Mouse (Mus musculus) 3134 (cell line): ENCODE measurements around the gene Fbxo6.

Source experiments
- DNase-seq: peaks from one replicate; pipeline ENCODE4 v3.0.0-alpha.2; 2011; ENCODE audit warnings: low spot score; ENCODE audit not compliant: insufficient read length; ENCODE audit errors: extremely low read depth

Gene Fbxo6

DNA sequence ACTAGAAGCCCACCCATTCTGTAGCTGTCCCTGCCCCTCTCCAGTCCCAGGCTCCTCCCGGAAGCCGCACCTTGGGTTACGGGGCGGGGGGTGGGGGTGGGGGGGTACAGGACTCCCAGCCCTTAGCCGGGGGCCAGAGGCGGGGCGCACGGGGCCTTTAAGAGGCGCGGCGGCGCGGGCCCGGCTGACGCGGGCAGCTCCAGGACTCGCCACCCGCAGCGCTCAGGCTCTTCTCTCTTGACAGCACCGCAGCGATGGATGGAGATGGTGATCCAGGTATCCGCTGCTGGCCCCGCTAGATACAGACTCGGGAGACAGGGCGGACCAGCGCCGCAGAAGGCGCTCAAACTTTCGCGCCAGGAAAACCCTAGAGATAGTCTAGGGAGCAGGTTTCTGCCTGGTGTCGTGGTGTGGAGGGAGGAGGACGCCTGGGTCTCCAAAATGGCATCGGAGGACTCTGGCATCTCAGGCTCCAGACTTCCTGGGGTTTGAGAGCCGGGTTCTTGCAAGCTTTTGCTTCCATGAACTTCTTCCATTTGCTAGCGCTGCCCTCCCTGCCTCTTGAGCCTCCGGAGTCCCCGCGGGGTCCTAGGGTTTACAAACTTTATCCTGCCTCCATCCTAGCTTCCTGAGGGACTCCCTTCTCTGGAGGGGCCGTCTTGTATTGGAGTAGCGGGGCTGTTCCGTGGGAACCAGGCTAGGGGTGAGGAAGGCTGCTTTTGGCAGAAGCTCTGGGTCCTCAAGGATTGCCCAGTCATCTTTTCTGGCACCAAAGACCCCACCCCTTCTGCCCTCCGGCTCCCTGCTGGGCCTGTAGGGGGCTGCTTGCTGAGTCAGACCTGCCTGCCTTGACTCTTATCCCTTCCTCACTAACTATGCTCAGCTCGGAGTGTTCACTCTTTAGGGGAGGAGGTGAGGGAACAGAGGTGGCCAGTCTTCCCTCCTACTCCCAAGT, 8.8 kb upstream of the Fbxo6 start, which contains the start of the genes Fbxo44 and Fbxo2:
TSS of gene Fbxo44 (minus strand) at position 47 of the 955 bp plus-strand sequence.
TSS of gene Fbxo2 (plus strand) at position 186 of the 955 bp plus-strand sequence.
- DNase-seq = no peak

DNA sequence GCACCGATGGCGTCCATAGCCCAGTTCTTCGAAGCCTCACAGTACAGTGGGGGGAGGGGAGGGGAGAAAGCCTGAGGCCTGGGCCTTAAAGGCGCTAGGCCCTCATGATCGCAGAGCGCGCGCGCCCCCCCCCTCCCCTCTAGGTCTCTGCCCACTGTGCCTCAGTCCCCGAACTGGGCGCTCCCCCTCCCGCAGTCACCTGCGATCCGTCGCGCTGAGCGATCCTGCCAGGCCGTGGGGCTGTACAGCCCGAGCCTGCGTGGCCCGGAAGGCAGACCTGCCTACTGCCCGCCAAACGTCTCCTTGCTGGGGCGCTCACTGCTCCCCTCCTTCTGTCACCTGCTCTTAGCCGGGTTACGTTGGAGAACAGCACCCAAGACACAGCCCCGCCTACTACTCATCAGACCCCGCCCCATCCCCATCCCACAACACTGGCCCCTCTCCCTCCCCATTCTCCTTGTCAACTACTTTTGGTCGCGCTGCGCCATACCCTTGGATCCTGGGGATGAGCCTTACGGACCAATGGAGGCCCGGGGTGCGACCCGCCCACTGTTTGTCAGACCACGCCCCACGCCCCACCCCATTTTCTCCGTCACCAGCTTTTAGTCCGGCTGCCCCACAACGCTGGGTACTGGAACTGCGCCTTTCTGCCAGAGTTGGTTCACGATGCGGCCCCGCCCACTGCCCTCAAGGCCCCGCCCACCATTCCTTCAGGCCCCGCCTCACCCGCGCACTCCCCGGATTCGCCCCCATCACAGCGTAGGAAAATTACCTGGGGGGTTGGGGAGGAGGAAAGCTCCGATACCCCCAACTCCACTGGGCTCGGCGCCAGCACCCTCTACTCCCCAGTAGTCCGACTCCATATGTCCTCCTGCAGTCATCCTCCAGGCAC, 7.8 kb upstream of the Fbxo6 start:
- DNase-seq = peak; percentile 93

DNA sequence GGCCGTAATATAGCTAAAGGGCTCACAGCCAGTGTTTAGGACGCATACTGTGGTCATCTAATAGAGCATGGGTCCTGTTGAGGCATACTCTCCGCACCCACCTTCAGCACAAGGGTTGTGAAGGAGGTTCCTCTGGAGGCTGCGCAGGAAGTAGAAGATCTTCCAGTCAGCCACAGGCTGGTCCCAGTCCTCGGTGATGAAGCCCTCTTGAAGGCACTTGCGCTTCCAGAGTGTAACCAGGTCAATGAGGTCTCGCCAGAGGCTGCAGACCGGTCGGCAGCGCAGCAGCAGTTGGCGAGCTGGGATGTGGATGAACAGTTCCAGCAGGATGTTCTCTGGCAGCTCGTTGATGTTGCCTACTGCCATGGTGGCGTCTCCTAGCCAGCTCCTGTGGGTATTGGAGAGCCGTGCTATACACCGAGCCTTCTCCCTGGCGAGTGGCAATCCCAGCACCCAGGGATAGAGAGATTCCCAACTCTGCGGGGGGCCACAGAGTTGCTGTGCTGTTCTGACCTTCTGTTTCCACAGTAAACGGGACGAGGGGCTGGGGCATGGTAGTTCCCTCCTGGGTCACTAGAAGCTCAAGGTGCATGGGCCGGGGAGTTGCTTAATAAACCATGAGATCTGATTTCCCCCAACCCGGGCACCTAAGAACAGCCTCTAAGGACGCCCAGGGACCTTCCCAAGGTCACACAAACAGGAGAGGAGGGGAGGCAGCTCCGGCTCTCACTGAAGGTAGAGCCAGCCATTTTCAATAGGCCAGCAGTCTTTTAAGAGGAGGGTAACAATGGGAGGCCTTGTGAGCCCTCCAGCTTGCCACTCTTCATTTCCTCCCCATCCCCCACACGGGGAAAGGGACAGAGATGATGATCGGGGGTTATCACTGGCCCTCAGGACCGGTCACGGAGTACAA, 6.8 kb upstream of the Fbxo6 start:
- no peak for DNase-seq

DNA sequence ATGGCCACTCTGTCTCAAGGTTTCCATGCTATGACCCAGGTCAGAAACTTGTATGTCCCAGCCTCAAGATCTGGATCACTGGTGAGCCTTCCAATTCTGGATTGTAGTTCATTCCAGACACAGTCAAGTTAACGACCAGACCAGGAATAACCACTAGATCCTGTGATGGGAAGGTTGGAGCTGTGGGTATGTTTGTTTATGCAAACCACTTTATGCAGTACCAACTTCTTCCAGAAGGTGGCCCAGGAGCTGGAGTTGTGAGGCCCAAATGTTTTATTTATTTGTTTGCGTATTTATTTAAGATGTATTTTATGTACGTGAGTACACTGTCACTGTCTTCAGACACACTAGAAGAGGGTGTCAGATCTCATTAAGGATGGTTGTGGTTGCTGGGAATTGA, 3.0 kb upstream of the Fbxo6 start:
- no peak for DNase-seq

DNA sequence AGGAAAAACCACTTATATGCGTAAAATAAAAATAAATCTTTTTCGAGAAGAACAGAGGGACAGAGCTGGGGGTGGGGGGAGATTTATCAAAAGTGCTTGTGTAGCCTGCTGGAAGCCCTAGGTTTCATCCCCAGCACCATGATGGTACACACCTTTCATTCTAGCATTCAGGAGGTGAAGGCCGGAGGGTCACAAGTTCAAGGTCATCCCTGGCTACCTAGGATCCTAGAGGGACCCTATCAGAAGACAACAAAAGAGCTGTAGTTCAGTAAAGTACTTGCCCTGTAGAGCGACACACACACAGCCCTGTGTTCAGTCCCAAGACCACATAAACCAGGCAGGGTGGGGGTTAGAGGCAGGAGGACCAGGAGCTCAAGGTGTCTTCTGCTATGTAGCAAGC, 2.1 kb upstream of the Fbxo6 start:
- no peak for DNase-seq

DNA sequence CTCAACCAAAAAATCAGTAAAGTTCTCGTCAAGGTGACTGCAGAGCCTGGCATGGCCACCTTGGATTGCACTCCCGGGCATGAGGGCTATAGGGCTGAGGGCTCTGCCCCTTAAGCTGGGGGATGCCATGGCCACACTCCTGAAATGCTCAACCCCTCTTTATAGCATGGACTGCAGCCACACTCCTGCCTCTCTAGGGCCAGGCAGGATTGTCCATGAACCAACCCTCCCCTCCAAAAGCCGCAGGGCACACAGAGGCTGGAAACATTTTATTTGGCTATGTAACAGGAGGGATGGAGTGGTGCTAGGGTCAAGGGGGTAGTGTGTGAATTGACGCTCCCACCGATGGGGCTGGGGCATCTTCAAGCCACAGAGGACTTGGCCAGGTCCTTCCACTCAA, 607 bp upstream of the Fbxo6 start:
- no peak for DNase-seq

DNA sequence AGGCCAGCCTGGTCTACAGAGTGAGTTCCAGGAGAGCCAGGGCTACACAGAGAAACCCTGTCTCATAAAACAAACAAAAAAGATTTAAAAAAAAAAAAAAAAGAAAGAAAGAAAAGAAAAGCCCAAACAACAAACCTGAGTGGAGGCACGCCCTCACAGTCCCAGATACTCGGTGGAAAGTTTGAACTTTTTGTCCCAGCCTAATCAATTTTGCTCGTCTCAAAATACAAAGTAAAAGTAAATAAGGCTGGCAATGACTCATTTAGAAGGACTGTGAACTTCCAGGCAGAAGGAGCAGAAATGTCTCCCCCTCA, 1.0 kb downstream of the Fbxo6 start:
- no peak for DNase-seq

DNA sequence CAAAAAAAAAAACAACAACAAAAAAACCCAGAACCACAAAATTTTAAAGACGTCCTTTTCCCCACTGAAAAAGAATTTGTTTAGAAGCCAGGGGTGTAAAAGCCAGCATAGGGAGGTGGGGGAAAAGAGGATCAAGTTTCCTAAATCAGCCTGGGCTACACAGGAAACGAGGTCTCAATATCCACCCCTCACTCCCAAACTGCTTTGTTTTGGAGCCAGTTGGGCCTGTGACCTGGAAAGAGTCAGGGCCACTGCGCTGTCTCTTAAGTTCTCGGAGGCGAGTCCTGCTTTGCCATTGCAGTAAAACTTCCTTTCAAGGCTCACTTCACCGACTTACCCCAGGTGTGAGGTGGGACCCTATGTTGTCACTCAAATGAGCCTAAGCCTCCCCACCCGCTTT, 1.7 kb downstream of the Fbxo6 start:
- no peak for DNase-seq

DNA sequence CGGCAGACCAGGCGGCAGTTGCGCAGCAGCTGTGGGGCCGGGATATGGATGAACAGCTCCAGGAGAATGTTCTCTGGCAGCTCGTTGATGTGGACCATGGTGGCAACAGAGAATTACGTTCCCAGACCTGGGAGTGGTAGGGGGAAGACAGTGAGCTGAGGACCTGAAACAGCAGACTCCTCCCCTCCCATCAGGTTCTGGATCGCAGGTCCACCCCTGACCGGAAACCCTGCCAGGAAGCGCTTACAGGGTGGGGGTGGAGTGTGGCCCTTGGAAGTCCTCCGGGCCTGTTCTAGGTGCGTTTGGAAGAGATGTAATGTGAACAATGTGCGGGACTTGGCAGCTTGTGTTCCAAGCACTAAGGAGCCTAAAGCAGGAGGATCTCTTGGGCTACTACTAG, 2.4 kb downstream of the Fbxo6 start:
- peak; percentile 31 for DNase-seq

DNA sequence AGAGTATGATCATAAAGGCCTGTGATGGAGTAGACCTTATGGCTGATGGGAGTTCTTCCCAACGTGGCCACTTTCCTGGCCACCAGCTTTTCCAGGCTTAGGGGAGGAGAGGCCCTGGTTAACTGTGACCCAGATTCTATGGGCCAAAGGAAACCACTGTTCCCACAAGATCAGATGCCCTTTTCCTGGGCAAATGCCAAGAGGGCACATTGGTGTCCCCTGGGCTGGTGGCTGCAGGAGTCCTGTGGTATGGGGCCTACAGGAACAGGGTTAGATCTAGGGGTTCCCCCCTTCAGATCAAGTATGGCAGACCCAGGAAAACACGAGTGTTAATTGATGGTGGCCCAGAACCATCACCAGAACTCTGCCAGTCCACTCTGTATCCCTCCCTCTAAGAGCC, 4.2 kb downstream of the Fbxo6 start:
- no peak for DNase-seq

DNA sequence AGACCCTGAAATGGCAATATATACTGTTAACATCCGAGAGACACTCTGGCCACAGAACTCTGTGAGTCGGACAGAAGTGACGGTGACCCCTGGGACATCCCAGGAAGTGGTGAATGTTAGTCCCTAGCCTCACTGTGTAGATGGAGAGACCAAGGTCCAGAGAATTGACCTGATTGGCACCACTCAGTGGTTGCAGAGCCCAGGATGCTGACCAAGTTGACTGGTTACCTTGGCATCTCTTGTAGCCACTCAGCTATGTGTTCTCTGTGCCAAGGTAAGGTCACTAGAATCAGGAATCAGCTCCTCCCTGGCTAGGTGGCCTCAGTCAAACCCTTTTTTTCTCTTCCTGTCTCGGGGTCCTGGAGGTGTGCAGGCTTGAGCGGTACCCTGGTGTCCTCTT, 8.2 kb downstream of the Fbxo6 start:
- no peak for DNase-seq

DNA sequence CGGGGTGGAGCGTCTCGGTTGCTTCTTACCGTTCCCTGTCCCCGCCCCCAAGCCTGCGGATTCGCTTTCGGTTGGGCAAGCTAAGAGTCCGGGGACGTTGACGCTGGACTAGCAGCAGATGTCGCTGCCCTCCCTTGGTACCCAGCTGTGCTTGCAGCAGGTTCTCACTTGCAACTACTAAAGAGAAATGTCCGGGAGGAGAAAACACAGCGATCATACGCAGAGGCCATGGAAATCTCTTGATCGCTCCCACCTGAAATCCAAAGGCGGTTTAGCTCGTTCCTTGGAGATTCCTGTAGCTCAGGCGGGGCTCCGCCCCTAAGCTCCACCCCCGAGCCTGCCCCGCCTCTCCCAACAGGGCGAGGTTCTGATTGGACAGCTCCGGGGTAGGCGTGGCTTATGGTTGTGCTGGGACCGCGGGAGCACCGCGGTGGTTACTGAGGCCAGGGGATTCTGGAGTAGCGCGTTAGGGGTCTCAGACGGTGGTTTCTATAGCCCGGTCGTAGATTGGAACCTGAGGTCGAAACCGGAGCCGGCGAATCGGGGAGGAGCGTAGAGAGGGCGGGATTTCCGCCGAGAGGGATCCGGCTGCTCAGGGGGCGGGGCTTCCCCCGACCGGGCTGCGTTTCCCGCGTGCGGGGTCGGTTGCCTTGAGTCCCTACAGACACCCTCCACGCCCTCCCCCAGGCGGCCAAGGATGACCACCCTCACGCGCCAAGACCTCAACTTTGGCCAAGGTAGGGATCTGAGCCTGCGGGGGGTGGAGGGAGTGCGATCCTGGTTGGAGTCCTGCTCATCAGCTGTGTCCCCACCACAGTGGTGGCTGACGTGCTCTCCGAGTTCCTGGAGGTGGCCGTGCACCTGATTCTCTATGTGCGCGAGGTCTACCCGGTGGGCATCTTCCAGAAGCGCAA, 11.6 kb downstream of the Fbxo6 start:
- peak; percentile 89 for DNase-seq

DNA sequence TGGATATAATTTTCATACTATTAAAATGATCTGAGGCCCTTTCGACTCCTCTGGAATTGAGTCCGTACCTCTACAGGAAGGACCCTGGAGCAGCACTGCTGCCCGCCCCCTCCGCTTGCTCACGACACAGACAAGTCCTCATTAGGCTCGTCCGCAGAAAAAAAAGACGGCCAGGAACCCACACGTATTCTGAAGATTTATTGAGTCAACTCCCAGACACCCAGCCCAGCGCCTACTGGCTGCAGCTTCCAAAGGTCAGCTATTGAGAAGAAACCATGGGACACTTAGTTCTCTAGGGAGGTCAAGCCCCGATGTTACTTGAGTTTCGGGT, 12.2 kb downstream of the Fbxo6 start:
- DNase-seq = no peak

DNA sequence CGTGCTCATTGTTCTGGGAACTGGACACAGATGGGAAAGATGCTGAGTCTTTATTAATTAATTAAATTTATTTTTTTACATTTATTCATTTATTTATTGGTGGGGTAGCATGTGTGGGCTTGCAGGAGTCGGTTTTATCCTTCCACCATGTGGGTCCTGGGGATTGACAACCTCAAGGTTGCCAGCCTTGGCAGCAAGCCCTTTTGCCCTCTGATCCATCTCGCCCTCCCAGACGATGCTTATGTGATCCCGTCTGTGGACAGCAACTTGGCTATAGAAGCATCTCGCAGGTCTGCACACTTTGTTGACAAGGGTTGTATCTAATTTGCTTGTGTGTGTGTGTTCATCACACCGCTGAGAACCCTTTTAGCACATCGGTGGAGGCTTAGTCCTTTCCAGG, 14.4 kb downstream of the Fbxo6 start:
- no peak for DNase-seq

DNA sequence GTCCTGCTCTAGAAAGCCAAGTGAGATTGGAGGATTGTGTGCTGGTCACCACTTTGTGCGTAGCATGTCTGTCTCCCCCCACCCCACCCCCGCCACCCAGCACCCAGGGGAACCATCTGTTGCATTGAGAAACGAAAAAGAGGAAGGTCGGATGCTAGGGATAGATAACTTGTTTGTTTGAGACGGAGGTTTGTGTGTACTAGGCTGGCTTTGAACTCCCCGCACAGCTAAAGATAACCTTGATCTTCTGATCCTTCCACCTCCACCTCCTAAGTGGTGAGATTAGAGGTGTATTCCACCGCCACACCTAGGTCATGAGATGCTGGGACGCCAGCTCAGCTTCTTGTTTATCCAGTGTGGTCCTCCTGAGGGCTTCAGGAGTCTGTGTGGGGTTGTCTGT, 17.0 kb downstream of the Fbxo6 start:
- no peak for DNase-seq

DNA sequence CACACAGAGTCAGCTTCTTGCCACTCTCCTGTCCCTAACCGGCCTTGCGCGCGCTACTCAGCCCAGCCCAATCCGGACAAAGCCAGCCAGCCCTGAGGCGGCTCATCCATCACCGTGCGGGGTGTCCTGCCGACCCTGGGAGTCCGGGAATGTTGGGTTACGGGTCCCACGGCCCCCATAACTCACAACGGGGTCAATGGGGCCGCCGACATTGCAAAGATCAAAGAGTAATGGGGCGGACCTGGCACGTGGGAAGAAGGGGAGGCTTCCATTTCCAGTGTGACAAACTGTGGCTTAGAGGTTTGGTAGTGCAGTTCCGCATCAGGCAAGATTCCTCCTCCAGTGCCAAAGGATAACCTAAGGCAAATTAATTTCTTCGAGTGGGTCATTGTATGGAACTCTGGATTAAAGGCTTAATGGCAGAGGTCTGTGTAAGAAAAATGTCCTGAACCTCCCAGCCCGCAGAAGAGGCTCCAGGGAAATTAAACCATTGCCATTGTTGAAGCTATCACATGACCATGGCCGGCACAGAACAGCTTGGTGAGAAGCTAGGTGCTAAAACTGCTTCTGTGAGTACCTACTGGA, 20.4 kb downstream of the Fbxo6 start:
- no peak for DNase-seq

DNA sequence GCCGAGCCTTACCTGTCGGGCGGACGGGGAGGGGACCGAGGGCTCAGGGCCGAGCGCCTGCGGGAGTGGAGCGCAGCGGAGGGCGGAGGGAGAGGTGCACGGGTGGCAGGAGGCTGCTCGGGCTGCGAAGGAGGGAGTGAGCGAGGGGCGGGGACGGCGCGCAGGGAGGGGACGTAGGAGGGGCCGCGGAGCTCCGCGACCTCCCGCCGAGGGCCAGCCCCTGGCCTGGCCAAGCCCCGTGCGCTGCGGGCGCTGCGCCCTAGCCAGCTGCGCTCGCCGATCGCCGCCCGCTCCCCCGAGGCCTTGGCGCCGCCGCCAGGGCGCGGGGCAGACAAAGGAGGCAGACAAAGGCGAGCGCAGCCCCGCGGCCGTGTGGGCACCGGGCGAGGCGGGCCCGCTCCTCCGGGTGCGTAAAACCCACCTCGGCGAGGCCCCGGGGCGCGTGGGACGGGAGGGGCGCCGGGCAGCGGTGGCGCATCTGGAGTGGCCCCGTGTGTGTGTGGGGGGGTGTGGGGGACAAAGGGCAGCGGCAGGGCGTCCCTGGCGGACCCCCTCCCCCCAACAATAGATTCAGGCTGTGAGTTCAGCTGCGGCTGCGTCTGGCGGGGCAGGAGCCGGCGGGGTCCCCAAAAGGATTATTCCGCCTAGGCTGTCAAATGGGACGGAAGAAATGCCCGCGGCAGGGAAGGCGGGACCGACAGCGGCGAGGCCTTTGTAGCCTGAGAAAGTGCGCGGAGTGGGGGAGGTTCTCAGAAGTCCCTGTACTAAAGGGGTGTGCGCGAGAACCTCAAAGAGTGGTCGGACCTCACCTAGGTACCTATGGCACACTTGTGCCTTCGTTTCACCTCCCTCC, 21.2 kb downstream of the Fbxo6 start, which contains the start of gene Draxin:
TSS of gene Draxin (minus strand) at position 138 of the 853 bp plus-strand sequence.
- no peak for DNase-seq

DNA sequence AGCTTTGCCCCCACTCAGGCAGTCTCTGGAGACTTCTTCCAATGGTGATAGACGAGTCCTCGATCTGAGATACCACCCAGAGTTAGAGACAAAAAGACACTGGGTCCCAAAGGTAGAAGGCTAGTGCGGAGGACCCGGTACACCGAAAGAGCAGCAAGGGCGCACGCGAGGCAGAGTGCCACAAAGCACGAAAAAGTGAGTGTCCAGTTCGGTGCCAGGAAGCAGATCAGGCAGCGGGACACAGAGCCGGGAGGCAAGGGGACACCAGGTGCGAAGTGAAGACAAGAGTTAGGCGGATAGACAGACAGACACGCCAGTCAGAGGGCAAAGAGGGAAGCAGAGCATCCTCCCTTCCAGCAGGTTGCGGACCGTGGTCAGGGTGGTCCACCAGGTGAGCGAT, 21.8 kb downstream of the Fbxo6 start, which contains the start of gene Mad2l2:
TSS of gene Mad2l2 (plus strand) at position 252 of the 400 bp plus-strand sequence.
- DNase-seq = no peak
